Mouse (Mus musculus): Measurements from ENCODE around the gene Gtf2h5.

GRCm38 (mm10) chr17:6129361-6129760 lies 49.8 kb downstream of the Gtf2h5 start:
- TF ChIP-seq POLR2A (IDR thresholded peaks at IDR 0.05; ENCODE audit: insufficient read length, low read depth): no peak
- TF ChIP-seq TCF12 (IDR thresholded peaks at IDR 0.05; ENCODE audit: insufficient read depth, poor library complexity, severe bottlenecking): no peak
- no peak for TF ChIP-seq MYOG (IDR thresholded peaks at IDR 0.05; ENCODE audit: control insufficient read depth in 1 of 3, insufficient read depth in 1 of 3, insufficient read length in 2 of 3, low read depth in 2 of 3)
- no peak for TF ChIP-seq E2F4 (IDR thresholded peaks at IDR 0.05; ENCODE audit: insufficient read depth)
- no peak for TF ChIP-seq USF1 (IDR thresholded peaks at IDR 0.05; ENCODE audit: low read depth)
- TF ChIP-seq REST (IDR thresholded peaks at IDR 0.05; ENCODE audit: insufficient read depth, insufficient read length): no peak
